Mouse (Mus musculus): ENCODE results near the gene Sdf2l1.
A peak's percentile ranks its signal among the peaks of the same experiment; 100 is the strongest.

The Sdf2l1 gene

DNA sequence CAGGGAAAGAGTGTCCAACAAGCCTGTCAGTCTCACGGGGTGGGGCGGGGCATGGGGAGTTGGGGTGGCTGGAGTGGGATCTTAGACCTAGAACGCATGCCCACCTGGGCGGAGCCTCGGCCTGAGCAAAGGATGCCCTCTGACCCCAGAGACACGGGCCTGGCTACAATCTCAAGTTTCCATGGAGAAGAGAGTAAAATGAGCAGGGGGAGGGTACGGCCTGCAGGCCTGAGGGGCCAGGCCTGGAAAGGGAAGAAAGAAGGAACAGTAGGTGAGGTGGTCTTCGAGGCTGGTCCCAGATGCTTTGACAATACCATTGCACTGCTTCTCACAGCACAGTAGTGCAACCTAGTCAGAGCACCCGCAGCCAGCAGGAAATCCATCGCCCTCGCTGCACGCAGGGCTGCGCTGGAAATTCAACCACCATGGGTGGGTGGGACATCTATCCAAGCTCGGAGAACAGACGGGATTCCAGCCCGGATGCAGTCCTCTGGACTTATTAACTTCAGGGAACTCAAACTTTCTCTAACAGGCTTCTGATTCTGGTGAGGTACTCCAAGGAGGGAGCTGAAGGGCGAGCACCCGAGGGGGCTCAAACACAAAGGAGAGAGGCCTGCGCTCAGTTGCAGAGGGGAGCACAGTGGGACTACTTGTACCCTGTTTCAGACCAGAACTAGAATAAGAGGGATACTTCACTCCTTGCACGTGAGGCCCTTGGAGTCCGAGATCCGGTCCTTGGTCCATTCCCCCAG lies 7.9 kb downstream of the Sdf2l1 start:
- DNase-seq (ENCODE audit: low spot score in 2 of 2): no peak

GRCm38 (mm10) chr16:17121569-17121968 lies 10.6 kb downstream of the Sdf2l1 start:
- DNase-seq (ENCODE audit: low spot score in 2 of 2): no peak

DNA sequence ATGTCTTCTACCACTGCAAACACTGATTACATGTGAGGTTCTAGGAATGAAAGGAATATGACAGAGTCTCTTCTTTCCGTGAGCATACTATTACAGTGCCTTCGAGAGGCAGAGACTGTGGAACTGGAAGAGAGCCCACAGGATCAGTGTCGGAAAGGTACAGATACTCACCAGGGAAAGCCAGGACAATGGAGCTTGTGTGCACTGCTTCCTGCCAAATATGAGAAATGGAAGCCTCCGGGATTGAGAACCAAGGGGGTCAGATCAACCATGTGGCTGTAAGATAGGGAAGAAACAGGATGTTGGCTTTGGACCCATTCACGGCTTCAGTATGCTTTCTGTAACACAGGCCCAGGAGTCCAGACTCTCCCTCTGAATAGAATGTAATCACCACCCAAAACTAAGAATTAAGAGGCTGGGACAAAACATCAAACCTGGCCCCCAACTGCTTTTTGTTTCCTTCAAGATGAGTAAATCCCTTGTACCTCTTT lies 14.8 kb downstream of the Sdf2l1 start:
- no peak for DNase-seq (ENCODE audit: low spot score in 2 of 2)

- DNase-seq (ENCODE audit: low spot score in 2 of 2): peak; percentile 34 to 59
These were observed 21.1 kb downstream of the Sdf2l1 start, which contains the start of gene Ppil2 for GRCm38 (mm10) chr16:17110771-17111743. Gene Ppil2, minus strand, starts transcription at chr16:17111257.

DNA sequence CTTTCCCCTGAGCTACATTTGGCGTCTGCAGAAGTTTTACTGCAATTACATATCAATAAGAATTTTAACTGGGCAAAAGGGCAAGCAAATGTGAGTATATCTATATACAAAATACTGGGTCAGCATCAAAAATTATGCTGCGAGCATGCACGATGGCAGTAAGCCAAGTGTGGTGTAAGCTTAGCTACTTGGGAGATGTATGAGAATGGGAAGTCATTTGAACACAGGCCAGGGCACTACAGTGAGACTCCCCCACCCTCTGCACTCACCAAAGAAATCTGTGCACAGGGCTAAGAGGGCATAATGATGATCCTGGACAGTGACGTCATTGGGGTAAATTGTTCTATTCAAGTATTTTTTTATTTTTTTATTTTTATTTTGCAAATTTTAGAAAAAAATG lies 27.6 kb downstream of the Sdf2l1 start:
- no peak for DNase-seq (ENCODE audit: low spot score in 2 of 2)

DNA sequence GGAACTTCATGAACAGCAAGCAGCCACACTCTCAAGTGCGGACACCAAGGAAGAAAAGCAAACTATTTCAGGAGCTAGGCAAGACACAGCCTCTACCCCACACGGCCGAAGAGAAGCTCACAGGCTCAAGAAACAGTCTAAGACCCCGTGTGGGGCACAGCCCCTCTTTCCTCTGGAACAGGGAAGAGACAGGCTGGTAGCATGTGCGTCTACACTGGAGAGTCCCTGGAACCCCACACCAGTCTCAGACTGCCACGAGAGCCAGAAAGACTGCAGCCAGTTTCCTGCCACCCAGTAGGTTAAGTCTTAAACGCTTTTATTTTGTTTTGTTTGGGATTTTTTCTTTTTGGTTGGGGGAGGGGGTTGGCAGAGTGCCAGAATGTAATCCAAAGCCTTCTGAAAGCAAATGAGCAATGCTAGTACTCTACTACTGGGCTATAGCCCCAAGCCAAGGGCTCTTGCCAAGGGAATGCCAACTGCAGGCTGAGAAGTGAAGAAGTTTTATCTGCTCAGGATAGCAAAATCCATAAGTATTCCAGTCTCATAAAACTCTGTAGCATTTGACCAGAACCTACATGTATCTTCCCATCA lies 29.5 kb downstream of the Sdf2l1 start:
- DNase-seq (ENCODE audit: low spot score in 2 of 2): no peak

- DNase-seq (ENCODE audit: low spot score in 2 of 2): no peak
These were observed 35.2 kb downstream of the Sdf2l1 start for GRCm38 (mm10) chr16:17096938-17097337.

DNA sequence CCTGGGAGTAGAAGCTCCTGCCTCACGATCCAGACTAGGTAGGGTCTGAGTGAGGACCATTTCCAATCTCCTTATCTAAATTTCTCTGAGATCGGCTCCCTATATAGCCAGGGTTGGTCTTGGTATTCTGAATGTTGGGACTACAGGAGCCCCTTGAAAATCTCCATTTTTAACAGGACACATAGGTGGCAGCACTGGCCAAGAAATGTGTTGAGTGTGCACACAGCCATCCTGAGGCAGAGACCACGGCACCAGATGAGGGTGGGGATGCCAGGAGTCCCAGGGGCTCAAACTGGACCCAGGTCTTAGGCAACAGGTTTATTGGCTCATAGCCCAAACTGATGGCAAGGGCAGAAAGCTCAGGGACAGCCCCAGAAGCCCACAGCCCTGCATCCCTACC lies 43.8 kb downstream of the Sdf2l1 start:
- DNase-seq (ENCODE audit: low spot score in 2 of 2): no peak

DNA sequence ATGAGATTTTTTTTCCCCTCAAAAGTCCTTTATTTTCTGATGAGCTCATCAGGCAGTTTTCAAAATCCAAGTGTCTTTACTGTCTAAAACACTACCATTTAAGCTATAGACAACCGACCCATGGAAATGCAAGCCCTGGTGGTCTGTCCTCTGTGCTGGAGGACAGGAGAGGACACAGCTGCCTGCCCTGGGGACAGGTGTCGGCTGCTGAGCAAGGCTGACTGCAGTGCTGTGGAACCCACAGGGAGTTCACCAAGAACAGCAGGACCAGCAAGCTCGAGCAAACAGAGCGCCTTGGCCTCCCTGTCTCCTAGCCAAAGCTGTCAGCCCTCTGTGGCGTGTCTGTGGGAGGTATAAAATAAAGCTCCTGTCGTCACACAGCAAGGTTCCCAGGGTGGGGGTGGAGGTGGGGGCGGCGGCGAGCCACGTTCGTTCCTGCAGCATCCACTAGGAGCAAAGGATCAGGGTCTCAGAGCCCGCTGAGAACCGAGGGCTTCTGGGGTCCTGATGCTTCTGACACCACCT lies 45.5 kb downstream of the Sdf2l1 start:
- no peak for DNase-seq (ENCODE audit: low spot score in 2 of 2)

GRCm38 (mm10) chr16:17086241-17086640 lies 45.9 kb downstream of the Sdf2l1 start:
- DNase-seq (ENCODE audit: low spot score in 2 of 2): no peak

GRCm38 (mm10) chr16:17085636-17086035 lies 46.5 kb downstream of the Sdf2l1 start:
- DNase-seq (ENCODE audit: low spot score in 2 of 2): no peak

DNA sequence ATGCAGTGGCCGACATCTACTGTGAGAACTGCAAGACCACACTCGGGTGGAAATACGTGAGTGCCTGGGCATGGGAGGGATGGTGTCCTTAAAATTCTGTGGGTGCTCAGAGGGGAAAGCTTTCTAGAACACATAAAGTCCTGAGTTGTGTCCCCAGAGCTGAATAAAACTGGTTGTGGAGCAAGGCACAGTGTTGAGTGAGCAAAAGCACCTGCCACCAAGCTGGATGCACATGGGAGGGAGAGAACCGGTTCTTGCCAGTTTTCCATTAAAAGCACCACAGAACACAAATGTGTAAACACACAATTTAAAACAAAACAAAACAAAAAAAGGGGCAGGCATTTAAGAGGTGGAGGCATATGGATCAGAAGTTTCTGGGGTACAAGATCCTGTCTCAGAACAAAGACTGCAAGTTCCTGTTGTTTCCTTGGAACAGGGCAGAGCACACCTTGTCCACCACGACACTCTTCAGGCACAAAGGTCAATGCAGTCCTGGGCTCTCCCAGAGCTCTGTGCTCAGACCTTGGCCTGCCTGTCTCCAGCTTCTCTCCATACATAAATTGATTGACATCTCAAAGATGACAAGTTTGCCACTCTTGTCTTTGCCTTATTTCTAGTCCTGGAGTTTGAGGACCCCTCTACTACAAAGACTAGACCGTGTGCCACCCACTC lies 49.9 kb downstream of the Sdf2l1 start:
- DNase-seq (ENCODE audit: low spot score in 2 of 2): no peak

Measured in frontal cortex, postnatal 10 days (tissue).